Mouse (Mus musculus): ENCODE results near the gene Zfp772. TPM values are rescaled to one million over a fixed set of nuclear protein-coding genes. Genes with fewer than 3 reads are reported as not detected.
"Not testable (repeated sequence)": the region's sequence is repeated elsewhere in the genome, so short reads cannot be mapped to it uniquely, and the experiment has no call there.

The Zfp772 gene
- total RNA-seq (2012; rRNA removed): 2.8 and 3.1 TPM in 2 replicates

GRCm38 (mm10) chr7:7209313-7210151, at the start of gene Zfp772:
TSS of gene Zfp772 (minus strand) at chr7:7209998.
- H3K9me3 ChIP-seq (ENCODE audit: control insufficient read depth, insufficient read depth, low read depth, low read length); H3K36me3 ChIP-seq (ENCODE audit: control insufficient read depth, insufficient read depth, low read length, poor library complexity, severe bottlenecking); H3K27ac ChIP-seq (ENCODE audit: insufficient read depth, low read depth, low read length, poor library complexity, severe bottlenecking); DNase-seq (ENCODE audit: low read depth, low spot score); H3K4me1 ChIP-seq (ENCODE audit: control insufficient read depth in 2 of 2, insufficient read depth in 2 of 2, low read length in 2 of 2, poor library complexity in 1 of 2): not testable (repeated sequence)
- Histone ChIP-seq H3K4me3 (ENCODE audit: insufficient read depth in 1 of 2, low read depth in 1 of 2, low read length in 2 of 2, poor library complexity in 1 of 2, severe bottlenecking in 1 of 2) (peak within 1 kb of the TSS; percentile 78), H3K9ac (ENCODE audit: insufficient read depth, low read depth, low read length, poor library complexity, severe bottlenecking) (peak within 1 kb of the TSS; percentile 79)
- in situ Hi-C loops (cut with MboI; ENCODE audit: low sequenced_read_pairs in 2 of 2, unreplicated experiment in 2 of 2): loop anchor here in 1 of 2 experiments (25.0 kb wide), 1 partner anchor 97 kb away; the partner anchor contains the start of gene Zfp954
- peak; percentile 75 for TF ChIP-seq HCFC1 (IDR thresholded peaks at IDR 0.05; ENCODE audit: borderline replicate concordance, insufficient read depth, low read length)

- H3K4me1 ChIP-seq (ENCODE audit: control insufficient read depth in 2 of 2, insufficient read depth in 2 of 2, low read length in 2 of 2, poor library complexity in 1 of 2); H3K9me3 ChIP-seq (ENCODE audit: control insufficient read depth, insufficient read depth, low read depth, low read length); in situ Hi-C loops (cut with MboI; ENCODE audit: low sequenced_read_pairs in 2 of 2, unreplicated experiment in 2 of 2); H3K36me3 ChIP-seq (ENCODE audit: control insufficient read depth, insufficient read depth, low read length, poor library complexity, severe bottlenecking); DNase-seq (ENCODE audit: low read depth, low spot score); H3K9ac ChIP-seq (ENCODE audit: insufficient read depth, low read depth, low read length, poor library complexity, severe bottlenecking); H3K4me3 ChIP-seq (ENCODE audit: insufficient read depth in 1 of 2, low read depth in 1 of 2, low read length in 2 of 2, poor library complexity in 1 of 2, severe bottlenecking in 1 of 2); H3K27ac ChIP-seq (ENCODE audit: insufficient read depth, low read depth, low read length, poor library complexity, severe bottlenecking): not testable (repeated sequence)
Observed at GRCm38 (mm10) chr7:7247228-7247627, 37.4 kb upstream of the Zfp772 start, which contains the start of gene Vmn2r29. TSS of gene Vmn2r29 (minus strand) at chr7:7247328.

GRCm38 (mm10) chr7:7188191-7188942, 21.4 kb downstream of the Zfp772 start:
- H3K4me3 ChIP-seq (ENCODE audit: insufficient read depth in 1 of 2, low read depth in 1 of 2, low read length in 2 of 2, poor library complexity in 1 of 2, severe bottlenecking in 1 of 2): peak overlapping the region; percentile 73 to 99
- TF ChIP-seq ZNF384 (IDR thresholded peaks at IDR 0.05; ENCODE audit: low read depth, low read length) (no peak), ZC3H11A (IDR thresholded peaks at IDR 0.05; ENCODE audit: borderline replicate concordance, low read depth, low read length) (peak; percentile 20; the same call in 1 of the 2 replicates), HCFC1 (IDR thresholded peaks at IDR 0.05; ENCODE audit: borderline replicate concordance, insufficient read depth, low read length) (peak; percentile 75; the same call in 1 of the 2 replicates)
- H3K4me1 ChIP-seq (ENCODE audit: control insufficient read depth in 2 of 2, insufficient read depth in 2 of 2, low read length in 2 of 2, poor library complexity in 1 of 2): no peaks in the 10 kb centered on the region
- H3K27ac ChIP-seq (ENCODE audit: insufficient read depth, low read depth, low read length, poor library complexity, severe bottlenecking): no peak overlapping the region
- H3K9ac ChIP-seq (ENCODE audit: insufficient read depth, low read depth, low read length, poor library complexity, severe bottlenecking): peak overlapping the region; percentile 72
- H3K9me3 ChIP-seq (ENCODE audit: control insufficient read depth, insufficient read depth, low read depth, low read length): no peaks in the 10 kb centered on the region
- in situ Hi-C loops (cut with MboI; ENCODE audit: low sequenced_read_pairs in 2 of 2, unreplicated experiment in 2 of 2): no loop called here
- H3K36me3 ChIP-seq (ENCODE audit: control insufficient read depth, insufficient read depth, low read length, poor library complexity, severe bottlenecking): no peaks in the 10 kb centered on the region
- DNase-seq (ENCODE audit: low read depth, low spot score): peak; percentile 75

- Histone ChIP-seq H3K9ac (ENCODE audit: insufficient read depth, low read depth, low read length, poor library complexity, severe bottlenecking) (peak overlapping the region; percentile 72; the same call in 1 of the 2 replicates), H3K4me1 (ENCODE audit: control insufficient read depth in 2 of 2, insufficient read depth in 2 of 2, low read length in 2 of 2, poor library complexity in 1 of 2) (no peaks in the 10 kb centered on the region), H3K27ac (ENCODE audit: insufficient read depth, low read depth, low read length, poor library complexity, severe bottlenecking) (no peak overlapping the region), H3K9me3 (ENCODE audit: control insufficient read depth, insufficient read depth, low read depth, low read length) (no peaks in the 10 kb centered on the region), H3K36me3 (ENCODE audit: control insufficient read depth, insufficient read depth, low read length, poor library complexity, severe bottlenecking) (0 out of 2 replicates have a peak, but pooled peaks cover 1% of the 10 kb centered on the region), H3K4me3 (ENCODE audit: insufficient read depth in 1 of 2, low read depth in 1 of 2, low read length in 2 of 2, poor library complexity in 1 of 2, severe bottlenecking in 1 of 2) (peak overlapping the region; percentile 73 to 99)
- no peak for DNase-seq (ENCODE audit: low read depth, low spot score)
- TF ChIP-seq ZNF384 (IDR thresholded peaks at IDR 0.05; ENCODE audit: low read depth, low read length) (0 out of 2 replicates have a peak, but pooled peaks have one; percentile 5), ZC3H11A (IDR thresholded peaks at IDR 0.05; ENCODE audit: borderline replicate concordance, low read depth, low read length) (no peak)
- in situ Hi-C loops (cut with MboI; ENCODE audit: low sequenced_read_pairs in 2 of 2, unreplicated experiment in 2 of 2): no loop called here
Observed at GRCm38 (mm10) chr7:7187417-7188190, 22.2 kb downstream of the Zfp772 start.

Data from ES-E14 (cell line).